Mouse (Mus musculus) lung, adult 2 months (tissue): ENCODE results near the gene Edc4. TPM values are rescaled to one million over a fixed set of nuclear protein-coding genes. Genes with fewer than 3 reads are reported as not detected.
A peak's percentile ranks its signal among the peaks of the same experiment; 100 is the strongest.
"Not testable (repeated sequence)": the region's sequence is repeated elsewhere in the genome, so short reads cannot be mapped to it uniquely, and the experiment has no call there.

Source experiments
- DNase-seq: peaks from one replicate; pipeline ENCODE4 v3.0.0; 2022
- H3K4me1 ChIP-seq: fragments of 200-500 bp; 2 replicates; pipeline ENCODE4 v1.6.1; 2011; ENCODE audit warnings: low read length; ENCODE audit not compliant: control insufficient read depth, insufficient read depth
- H3K4me3 ChIP-seq: fragments of 200-500 bp; replicated peaks from 2 replicates; pipeline ENCODE3; 2011; ENCODE audit warnings: low read depth, mild to moderate bottlenecking, control low read depth, low read length; ENCODE audit errors: extremely low read depth
- CTCF ChIP-seq: fragments of 200-500 bp; IDR thresholded peaks from 2 replicates; pipeline ENCODE4 v1.5.1; 2011; ENCODE audit warnings: mild to moderate bottlenecking, low read length, control low read depth; ENCODE audit not compliant: insufficient read depth
- POLR2A ChIP-seq: fragments of 200-500 bp; IDR thresholded peaks from 2 replicates; pipeline ENCODE4 v1.6.1; 2011; ENCODE audit warnings: low read depth, mild to moderate bottlenecking, control low read depth, low read length, borderline replicate concordance; ENCODE audit errors: extremely low read depth
- WGBS: fragments of 180-500 bp; shearing (Covaris S2); methylation state at CpG from one replicate; pipeline ENCODE4 v1.1.7; 2018; 5-methylcytosine and 5-hydroxymethylcytosine counted together
- polyA plus RNA-seq: library from polyadenylated mRNA; depleted of rRNA; stranded (reverse); fragments of >200 nt; gene quantifications from 2 replicates; pipeline ENCODE4 v1.2.3, GENCODE M21; 2012; rRNA removed

Gene Edc4
- polyA plus RNA-seq = 78.8 and 90.9 TPM in 2 replicates

DNA sequence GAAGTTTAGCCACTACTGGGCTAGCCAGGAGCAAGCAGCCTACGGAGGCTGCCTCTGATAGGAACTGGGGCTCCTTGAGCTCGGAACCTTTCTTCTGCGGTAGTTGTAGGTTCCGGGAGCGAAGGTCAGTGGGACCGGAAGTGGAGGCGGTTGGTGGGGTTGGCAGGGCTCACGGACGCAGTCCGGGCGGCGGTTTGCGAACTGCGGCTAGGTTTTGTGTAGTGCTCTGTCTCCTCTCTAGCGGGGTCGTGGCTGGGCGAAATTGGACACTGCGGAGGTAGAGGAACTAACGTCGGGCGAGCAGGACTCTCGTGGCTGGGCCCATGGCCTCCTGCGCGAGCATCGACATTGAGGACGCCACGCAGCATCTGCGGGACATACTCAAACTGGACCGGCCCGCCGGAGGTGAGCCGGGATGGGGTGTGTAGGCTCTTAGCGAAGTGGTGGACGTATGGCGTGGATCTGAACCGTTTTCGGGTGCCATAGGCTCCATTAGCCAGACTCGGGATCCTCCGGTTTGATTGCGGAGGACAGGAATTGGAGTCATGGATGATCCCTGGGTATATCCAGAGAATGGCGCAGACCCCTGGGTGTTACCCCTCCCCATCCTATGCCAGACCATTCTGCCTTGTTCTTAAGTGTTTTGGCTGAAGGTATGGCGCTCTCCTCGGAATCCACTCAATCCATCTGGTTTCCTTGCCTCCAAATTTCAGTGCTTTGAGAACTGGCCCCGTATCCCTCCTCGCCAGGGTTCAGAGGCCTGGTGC, at the start of gene Edc4:
Edc4 (plus strand) TSS at position 128 of the 767 bp plus-strand sequence.
- peak within 1 kb of the TSS; percentile 87 for H3K4me3 ChIP-seq
- no peak for TF ChIP-seq CTCF
- peak; percentile 93 for TF ChIP-seq POLR2A
- peak; percentile 88 for DNase-seq
- H3K4me1 ChIP-seq = peaks cover 11% of the 10 kb centered on the region; the same call in 1 of the 2 replicates
- under 1% methylated on average over 45 of the region's 45 CpGs for WGBS

DNA sequence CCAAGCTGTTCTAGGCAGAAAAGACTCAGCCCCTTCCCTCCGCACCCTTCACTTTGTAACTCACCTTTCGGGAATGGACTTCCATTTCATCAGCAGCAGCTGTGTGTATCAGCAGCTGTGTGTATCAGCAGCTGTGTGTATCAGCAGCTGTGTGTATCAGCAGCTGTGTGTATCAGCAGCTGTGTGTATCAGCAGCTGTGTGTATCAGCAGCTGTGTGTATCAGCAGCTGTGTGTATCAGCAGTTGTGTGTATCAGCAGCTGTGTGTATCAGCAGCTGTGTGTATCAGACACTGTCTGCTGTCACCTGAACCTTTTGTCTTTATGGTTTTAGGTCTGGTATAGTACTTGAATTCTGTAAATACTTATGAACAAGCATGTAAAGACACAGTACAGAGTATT, 46.9 kb upstream of the Edc4 start:
- not testable (repeated sequence) for DNase-seq, H3K4me1 ChIP-seq, H3K4me3 ChIP-seq
- 87% methylated on average over 2 of the region's 2 CpGs for WGBS

DNA sequence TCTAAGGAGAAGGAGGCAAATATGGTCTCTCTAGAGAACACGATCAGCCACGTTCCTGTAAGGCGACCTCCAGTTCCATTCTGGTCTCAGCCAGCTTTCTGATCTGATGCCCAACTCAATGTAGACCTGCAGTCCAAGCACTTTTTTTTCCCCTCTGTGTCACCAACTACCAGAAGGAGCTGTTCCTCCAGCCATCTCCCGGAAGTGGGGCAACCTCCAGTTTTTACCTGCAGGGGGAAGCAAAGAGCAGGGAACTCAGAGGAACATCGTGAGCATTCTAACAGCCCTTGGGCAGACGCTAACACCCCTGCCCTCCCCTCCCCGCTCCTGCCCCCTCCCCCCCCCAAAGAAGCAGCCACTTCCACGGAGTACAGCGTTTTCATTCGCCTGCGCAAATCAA, 45.4 kb upstream of the Edc4 start:
- 24% methylated on average over 11 of the region's 11 CpGs for WGBS
- TF ChIP-seq POLR2A = no peak
- peak; percentile 76 for TF ChIP-seq CTCF
- peak; percentile 74 for DNase-seq
- Histone ChIP-seq H3K4me1 (peaks cover 2% of the 10 kb centered on the region; the same call in 1 of the 2 replicates), H3K4me3 (no peak overlapping the region)

DNA sequence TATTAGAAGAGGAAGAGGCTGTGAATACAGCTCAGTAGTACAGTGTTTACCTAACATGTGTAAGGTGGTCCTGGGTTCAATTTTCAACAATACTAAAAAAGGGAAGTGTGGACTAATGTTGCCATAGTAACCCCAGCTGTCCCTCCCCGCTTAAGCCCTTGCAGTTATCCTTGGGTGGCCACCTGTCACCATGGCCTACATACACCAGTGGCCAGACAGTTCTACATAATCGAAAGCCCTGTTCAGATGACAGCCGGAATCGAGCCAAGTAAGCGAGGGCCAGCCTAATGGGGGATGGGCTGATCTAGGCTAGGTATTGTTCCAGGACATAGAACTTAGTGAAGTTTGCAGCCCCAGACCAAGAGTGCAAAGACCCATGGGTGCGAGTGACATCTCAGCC, 43.7 kb upstream of the Edc4 start:
- peaks cover 2% of the 10 kb centered on the region; the same call in 1 of the 2 replicates for H3K4me1 ChIP-seq
- DNase-seq = no peak
- TF ChIP-seq POLR2A = no peak
- no peak for TF ChIP-seq CTCF

DNA sequence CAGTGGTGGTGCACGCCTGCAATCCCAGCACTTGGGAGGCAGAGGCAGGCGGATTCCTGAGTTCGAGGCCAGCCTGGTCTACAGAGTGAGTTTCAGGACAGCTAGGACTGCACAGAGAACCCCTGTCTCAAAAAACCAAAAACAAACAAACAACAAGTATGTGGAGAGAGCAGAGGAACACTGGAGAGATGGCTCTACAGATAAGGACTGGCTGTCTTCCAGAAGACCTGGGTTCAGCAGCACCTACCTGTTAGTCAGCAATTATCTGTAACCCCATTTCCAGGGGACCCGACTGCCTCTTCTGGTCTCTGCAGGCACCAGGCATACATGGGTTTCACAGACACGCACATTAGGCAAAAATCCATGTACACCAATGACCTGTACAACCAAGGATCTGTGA, 41.5 kb upstream of the Edc4 start:
- Histone ChIP-seq H3K4me1 (peaks cover 2% of the 10 kb centered on the region; the same call in 1 of the 2 replicates), H3K4me3 (no peak overlapping the region)
- no peak for DNase-seq
- TF ChIP-seq POLR2A (no peak), CTCF (no peak)
- WGBS = 86% methylated on average over 5 of the region's 5 CpGs

More for the DNA sequence above, 43.7 kb upstream of the Edc4 start:
- H3K4me3 ChIP-seq = no peak overlapping the region
- WGBS = 81% methylated on average over 6 of the region's 6 CpGs

DNA sequence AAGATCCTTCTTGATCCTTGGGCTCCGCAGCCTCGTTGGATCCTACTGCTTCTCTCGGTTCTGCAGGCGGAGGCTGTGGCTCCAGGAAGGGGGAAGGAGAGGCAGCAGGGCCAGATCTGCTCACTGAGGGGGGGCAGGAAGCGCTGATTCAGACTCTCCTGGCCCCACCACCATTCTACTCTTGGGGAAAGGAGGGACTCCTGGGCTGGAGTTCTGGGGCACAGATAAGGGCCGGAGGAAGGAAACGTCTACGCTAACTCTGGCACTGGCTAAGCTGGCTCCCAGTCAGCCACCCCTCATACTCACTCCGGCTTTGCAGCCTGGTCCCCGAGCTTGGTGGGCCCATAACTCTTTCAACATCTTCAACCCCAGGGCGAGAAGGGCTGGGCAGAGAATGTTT, 34.0 kb upstream of the Edc4 start:
- no peak for TF ChIP-seq CTCF
- TF ChIP-seq POLR2A = no peak
- Histone ChIP-seq H3K4me3 (no peak overlapping the region), H3K4me1 (no peaks in the 10 kb centered on the region)
- WGBS = 72% methylated on average over 11 of the region's 11 CpGs
- no peak for DNase-seq

DNA sequence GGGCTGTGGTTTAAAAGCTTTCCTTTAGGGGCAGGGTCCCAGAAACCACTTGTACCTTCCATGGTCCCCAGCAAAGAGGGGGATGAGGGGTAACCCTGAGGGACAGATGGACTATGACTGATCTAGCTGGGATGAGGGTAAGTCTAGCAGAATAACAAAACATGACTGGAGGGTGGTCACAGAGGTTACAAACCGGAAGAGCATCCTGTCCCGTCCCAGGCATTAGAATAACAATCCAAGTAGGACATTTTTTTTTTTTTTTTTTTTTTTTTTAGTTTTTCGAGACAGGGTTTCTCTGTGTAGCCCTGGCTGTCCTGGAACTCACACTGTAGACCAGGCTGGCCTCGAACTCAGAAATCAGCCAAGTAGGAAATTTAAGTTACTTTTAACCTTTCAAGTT, 30.7 kb upstream of the Edc4 start:
- no peak overlapping the region for H3K4me3 ChIP-seq
- H3K4me1 ChIP-seq = no peaks in the 10 kb centered on the region
- DNase-seq = no peak
- WGBS = 62% methylated on average over 4 of the region's 4 CpGs
- TF ChIP-seq POLR2A = no peak
- TF ChIP-seq CTCF = no peak

DNA sequence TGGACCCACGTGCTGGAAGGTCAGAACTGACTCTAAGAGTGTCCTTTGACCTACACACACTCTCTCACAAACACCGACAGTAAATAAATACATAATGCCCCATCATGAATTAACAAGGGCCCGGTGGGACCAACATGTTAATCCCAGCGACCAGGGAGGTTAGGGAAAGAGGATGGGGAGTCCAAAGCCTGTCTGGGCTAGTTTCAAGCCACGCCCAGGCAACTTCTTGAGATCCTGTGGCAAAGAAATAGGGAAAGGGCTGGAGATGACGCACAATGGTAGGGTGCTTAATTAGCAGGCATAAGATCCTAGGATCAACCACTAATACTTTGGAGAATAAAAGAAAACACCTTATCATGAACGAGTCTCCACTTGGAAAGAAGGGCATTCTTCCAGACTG, 30.1 kb upstream of the Edc4 start:
- H3K4me3 ChIP-seq = no peak overlapping the region
- DNase-seq = no peak
- no peak for TF ChIP-seq CTCF
- TF ChIP-seq POLR2A = no peak
- H3K4me1 ChIP-seq = peaks cover under 1% of the 10 kb centered on the region; the same call in 1 of the 2 replicates
- 68% methylated on average over 7 of the region's 7 CpGs for WGBS

DNA sequence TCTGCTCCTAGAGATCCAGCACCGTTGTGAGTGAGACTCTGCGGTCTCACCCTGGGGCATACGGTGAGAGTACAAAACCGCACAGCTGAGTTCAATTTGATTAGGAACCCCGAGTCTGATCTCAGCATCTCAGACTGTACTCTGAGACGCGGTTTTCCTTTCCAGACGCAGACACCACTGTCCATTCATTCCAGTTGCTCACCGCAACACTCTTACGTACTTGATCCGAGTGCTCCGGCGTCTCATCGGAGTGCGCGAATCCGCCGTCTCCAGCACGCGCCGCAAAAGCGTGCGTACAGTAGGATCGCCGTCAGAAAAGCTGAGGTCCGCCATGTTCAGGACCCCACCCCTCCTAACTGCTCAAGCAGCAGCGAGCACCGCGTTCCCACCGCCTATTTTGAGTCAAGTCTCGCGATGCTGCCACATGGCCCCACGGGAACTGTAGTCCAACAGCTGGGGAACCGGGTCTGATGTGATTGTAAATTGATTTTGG, 29.0 kb upstream of the Edc4 start:
- Histone ChIP-seq H3K4me3 (peak overlapping the region; percentile 96), H3K4me1 (peaks cover 11% of the 10 kb centered on the region)
- WGBS = under 1% methylated on average over 34 of the region's 34 CpGs
- TF ChIP-seq POLR2A (peak; percentile 87; the same call in 1 of the 2 replicates), CTCF (no peak)
- peak; percentile 86 for DNase-seq

DNA sequence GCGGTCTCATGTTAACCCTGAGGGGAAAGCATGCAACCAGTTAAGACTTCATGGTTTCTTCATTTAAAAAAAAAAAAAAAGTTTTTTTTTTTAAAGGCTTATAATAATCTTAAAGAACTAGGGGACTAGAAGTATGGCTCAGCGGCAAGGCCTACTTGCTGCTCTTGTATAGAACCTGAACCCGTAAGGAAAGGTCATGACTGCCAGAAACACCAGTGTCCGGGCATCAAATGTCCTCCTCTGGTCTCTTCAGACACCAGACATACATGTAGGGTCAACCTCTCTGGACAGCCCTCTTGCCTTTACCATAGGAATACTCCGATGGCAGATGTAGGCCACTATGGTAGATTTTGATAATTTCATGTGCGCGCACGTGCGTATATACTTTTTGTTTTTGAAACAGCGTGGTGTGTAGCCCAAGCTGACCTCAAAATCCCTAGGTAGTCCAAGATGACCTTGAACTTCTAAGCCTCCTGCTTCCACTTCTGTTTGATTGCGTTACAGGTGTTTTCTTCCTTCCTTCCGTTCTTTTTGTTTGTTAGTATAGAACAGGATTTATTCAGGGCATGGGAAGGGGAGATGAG, 28.4 kb upstream of the Edc4 start:
- no peak for TF ChIP-seq CTCF
- TF ChIP-seq POLR2A = no peak
- no peak for DNase-seq
- 74% methylated on average over 12 of the region's 12 CpGs for WGBS
- Histone ChIP-seq H3K4me3 (no peak overlapping the region), H3K4me1 (peaks cover 11% of the 10 kb centered on the region)
